Mouse (Mus musculus): ENCODE measurements around the gene Mlph. TPM values are rescaled to one million over a fixed set of nuclear protein-coding genes. Genes with fewer than 3 reads are reported as not detected.

Mlph gene
- polyA plus RNA-seq, 1 experiment from 2014 or later: 0.06 TPM

DNA sequence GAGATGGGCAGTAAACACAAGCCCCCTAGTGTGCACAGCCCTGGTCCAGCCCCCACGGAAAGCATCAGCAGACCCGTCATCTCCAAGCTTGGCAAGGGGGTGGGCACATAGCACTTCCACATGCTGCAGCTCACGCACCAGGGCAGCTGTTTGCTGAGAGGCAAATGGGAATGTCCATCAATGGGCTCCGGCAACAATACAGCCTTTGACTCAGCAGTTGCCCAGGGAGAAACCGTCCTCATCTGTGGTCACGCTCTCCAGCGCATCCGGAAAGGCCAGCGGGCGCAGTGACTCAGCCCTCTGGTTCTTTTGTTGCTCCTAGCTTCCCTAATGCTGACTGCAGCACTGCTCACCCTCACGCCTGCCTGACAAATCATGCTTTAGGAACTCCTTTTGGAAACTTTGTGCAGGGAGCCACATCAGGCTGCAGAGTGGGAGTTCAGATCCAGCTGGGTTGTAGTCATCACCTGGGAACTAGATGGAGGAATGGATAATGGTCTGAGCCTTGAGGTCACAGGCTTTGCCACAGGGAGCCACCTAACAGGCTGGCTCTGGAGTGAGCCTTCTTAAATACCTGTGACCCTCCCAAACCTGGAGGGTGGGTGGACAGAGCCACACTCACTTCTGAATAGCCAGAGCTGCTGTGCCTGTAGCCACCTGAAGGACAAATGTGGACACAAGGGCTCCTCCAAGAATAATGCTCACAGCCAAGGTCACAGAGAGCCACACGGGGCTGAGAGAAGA lies 60.2 kb downstream of the Mlph start:
- Histone ChIP-seq H3K4me1 (peaks cover 51% of the 10 kb centered on the region), H3K9me3 (no peaks in the 10 kb centered on the region), H3K27ac (replicated peaks) (peak overlapping the region; percentile 63; the same call in 1 of the 2 replicates), H3K27me3 (replicated peaks; ENCODE audit: low read depth, poor library complexity, severe bottlenecking) (peaks cover 14% of the 10 kb centered on the region), H3K4me3 (0 out of 2 replicates have a peak overlapping the region, but pooled peaks have one; percentile 17), H3K36me3 (replicated peaks) (no peaks in the 10 kb centered on the region)
- WGBS: 16% methylated on average over 12 of the region's 12 CpGs
- DNase-seq (ENCODE audit: low spot score): peak; percentile 74

- Histone ChIP-seq H3K27ac (replicated peaks) (no peak overlapping the region), H3K4me1 (peaks cover 47% of the 10 kb centered on the region), H3K4me3 (no peak overlapping the region), H3K9me3 (no peaks in the 10 kb centered on the region), H3K27me3 (replicated peaks; ENCODE audit: low read depth, poor library complexity, severe bottlenecking) (peaks cover 14% of the 10 kb centered on the region), H3K36me3 (replicated peaks) (no peaks in the 10 kb centered on the region)
- 87% methylated on average over 4 of the region's 4 CpGs for WGBS
- no peak for DNase-seq (ENCODE audit: low spot score)
Observed at GRCm38 (mm10) chr1:90975960-90976359, 61.1 kb downstream of the Mlph start.

DNA sequence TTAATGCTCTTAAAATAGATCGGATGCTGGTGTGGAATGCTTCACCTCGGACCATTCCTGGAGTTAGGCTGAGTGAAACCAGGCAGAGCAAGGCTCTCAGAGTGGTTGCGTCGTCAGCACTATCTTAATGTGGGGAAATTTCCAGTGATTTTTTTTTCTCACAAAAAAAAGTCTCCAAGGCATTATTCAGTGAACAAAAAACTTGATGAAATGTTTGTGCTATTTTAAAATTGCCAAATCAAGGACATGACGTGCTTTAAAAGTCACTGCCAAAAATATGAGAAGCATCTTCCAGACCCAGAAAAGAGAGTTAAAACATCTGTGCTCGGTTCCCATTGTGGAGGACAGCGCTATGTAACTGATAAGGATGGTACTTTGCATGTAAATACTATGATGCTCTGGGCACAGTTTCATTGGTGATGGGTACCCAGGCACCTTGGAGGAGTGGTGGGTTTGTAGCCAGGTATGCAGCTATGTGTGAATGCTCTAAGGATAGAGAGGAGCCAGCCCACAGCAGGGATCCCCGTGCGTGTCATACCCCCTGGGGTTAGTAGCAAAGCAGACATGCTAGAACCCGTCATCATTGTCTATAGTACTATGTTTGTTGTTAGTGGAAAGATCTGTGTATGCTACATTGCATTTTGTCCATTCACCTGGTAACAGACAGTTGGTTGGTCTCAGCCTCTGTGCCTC lies 65.9 kb downstream of the Mlph start:
- Histone ChIP-seq H3K4me3 (no peak overlapping the region), H3K27ac (replicated peaks) (no peak overlapping the region), H3K27me3 (replicated peaks; ENCODE audit: low read depth, poor library complexity, severe bottlenecking) (no peaks in the 10 kb centered on the region), H3K36me3 (replicated peaks) (no peaks in the 10 kb centered on the region), H3K4me1 (peaks cover 2% of the 10 kb centered on the region; the same call in 1 of the 2 replicates), H3K9me3 (0 out of 2 replicates have a peak, but pooled peaks cover 4% of the 10 kb centered on the region)
- WGBS: 82% methylated on average over 10 of the region's 10 CpGs
- DNase-seq (ENCODE audit: low spot score): no peak

- WGBS: 78% methylated on average over 3 of the region's 3 CpGs
- no peak overlapping the region for H3K27ac ChIP-seq (replicated peaks)
- no peak for DNase-seq (ENCODE audit: low spot score)
- 0 out of 2 replicates have a peak, but pooled peaks cover 4% of the 10 kb centered on the region for H3K9me3 ChIP-seq
- H3K27me3 ChIP-seq (replicated peaks; ENCODE audit: low read depth, poor library complexity, severe bottlenecking): no peaks in the 10 kb centered on the region
- no peaks in the 10 kb centered on the region for H3K36me3 ChIP-seq (replicated peaks)
- H3K4me1 ChIP-seq: no peaks in the 10 kb centered on the region
- no peak overlapping the region for H3K4me3 ChIP-seq
Observed at GRCm38 (mm10) chr1:90981346-90981745, 66.5 kb downstream of the Mlph start.

DNA sequence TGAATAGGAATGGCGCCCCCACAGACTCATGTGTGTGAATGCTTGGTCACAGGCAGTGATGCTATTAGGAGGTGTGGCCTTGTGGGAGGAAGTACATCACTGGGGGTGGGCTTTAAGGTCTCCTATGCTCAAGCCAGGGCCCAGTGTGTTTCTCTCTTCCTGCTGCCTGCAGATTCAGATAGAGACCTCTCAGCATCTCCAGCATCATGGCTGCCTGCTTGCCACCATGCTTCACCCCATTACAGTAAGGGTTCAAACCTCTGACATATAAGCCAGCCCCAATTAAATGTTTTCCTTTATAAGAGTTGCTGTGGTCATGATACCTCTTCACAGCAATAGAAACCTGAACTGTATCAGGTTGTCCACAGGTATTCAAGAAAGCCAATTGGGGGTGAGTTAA lies 81.0 kb downstream of the Mlph start:
- no peak for DNase-seq (ENCODE audit: low spot score)
- H3K4me1 ChIP-seq: peaks cover 28% of the 10 kb centered on the region
- H3K4me3 ChIP-seq: no peak overlapping the region
- H3K36me3 ChIP-seq (replicated peaks): no peaks in the 10 kb centered on the region
- H3K9me3 ChIP-seq: peaks cover 4% of the 10 kb centered on the region
- no peak overlapping the region for H3K27ac ChIP-seq (replicated peaks)
- peaks cover 22% of the 10 kb centered on the region for H3K27me3 ChIP-seq (replicated peaks; ENCODE audit: low read depth, poor library complexity, severe bottlenecking)
- 91% methylated on average over 1 of the region's 1 CpGs for WGBS

GRCm38 (mm10) chr1:90997136-90997535 lies 82.3 kb downstream of the Mlph start:
- Histone ChIP-seq H3K9me3 (peaks cover 4% of the 10 kb centered on the region), H3K27ac (replicated peaks) (no peak overlapping the region), H3K4me1 (peaks cover 34% of the 10 kb centered on the region), H3K27me3 (replicated peaks; ENCODE audit: low read depth, poor library complexity, severe bottlenecking) (peaks cover 22% of the 10 kb centered on the region), H3K36me3 (replicated peaks) (peaks cover 1% of the 10 kb centered on the region; the same call in 1 of the 2 replicates), H3K4me3 (no peak overlapping the region)
- WGBS: 67% methylated on average over 4 of the region's 4 CpGs
- DNase-seq (ENCODE audit: low spot score): no peak

- peaks cover 4% of the 10 kb centered on the region for H3K9me3 ChIP-seq
- peaks cover 34% of the 10 kb centered on the region for H3K4me1 ChIP-seq
- H3K27me3 ChIP-seq (replicated peaks; ENCODE audit: low read depth, poor library complexity, severe bottlenecking): peaks cover 22% of the 10 kb centered on the region
- no peak for DNase-seq (ENCODE audit: low spot score)
- H3K4me3 ChIP-seq: peak overlapping the region; percentile 70
- H3K36me3 ChIP-seq (replicated peaks): peaks cover 3% of the 10 kb centered on the region; the same call in 1 of the 2 replicates
- no peak overlapping the region for H3K27ac ChIP-seq (replicated peaks)
- WGBS: 86% methylated on average over 5 of the region's 5 CpGs
Observed at GRCm38 (mm10) chr1:90997641-90998040, 82.8 kb downstream of the Mlph start.

DNA sequence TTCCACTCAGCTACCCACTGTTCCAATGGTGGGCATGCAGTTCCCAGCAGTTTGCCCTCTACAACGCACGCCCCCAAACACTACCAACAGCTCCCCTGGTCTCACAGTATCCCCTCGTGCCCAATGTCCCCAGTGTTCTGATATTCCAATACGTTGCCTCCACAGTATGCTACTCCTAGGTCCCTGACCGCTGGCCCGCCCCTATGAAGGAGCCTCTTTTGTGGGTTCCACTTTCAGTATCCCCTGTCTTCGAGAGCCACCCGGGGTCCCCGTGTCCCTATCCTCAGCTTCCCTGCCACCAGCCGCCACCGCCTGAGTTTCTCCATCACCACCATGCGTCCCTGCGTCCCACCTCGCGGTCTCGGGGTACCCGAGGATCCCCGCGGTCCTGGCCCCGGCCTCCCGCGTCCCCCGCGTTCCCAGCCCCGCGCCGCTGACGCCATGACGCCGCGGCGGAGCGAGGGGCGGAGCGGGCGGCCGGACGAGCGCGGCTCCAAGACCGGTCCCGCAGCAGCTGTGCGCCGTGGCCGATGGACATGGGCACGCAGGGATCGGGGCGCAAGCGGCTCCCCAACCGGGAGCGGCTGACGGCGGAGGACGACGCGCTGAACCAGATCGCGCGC lies 83.5 kb downstream of the Mlph start, which contains the start of gene Lrrfip1:
Lrrfip1 (plus strand) TSS at position 470 of the 623 bp plus-strand sequence.
- Histone ChIP-seq H3K27ac (replicated peaks) (peak within 1 kb of the TSS; percentile 88), H3K4me1 (peaks cover 34% of the 10 kb centered on the region), H3K4me3 (peak within 1 kb of the TSS; percentile 70), H3K36me3 (replicated peaks) (peaks cover 3% of the 10 kb centered on the region; the same call in 1 of the 2 replicates), H3K27me3 (replicated peaks; ENCODE audit: low read depth, poor library complexity, severe bottlenecking) (peaks cover 22% of the 10 kb centered on the region), H3K9me3 (peaks cover 4% of the 10 kb centered on the region)
- WGBS: 2% methylated on average over 59 of the region's 59 CpGs
- DNase-seq (ENCODE audit: low spot score): peak; percentile 78

- H3K4me3 ChIP-seq: peak overlapping the region; percentile 70
- H3K27ac ChIP-seq (replicated peaks): peak overlapping the region; percentile 88
- peaks cover 22% of the 10 kb centered on the region for H3K27me3 ChIP-seq (replicated peaks; ENCODE audit: low read depth, poor library complexity, severe bottlenecking)
- peaks cover 3% of the 10 kb centered on the region; the same call in 1 of the 2 replicates for H3K36me3 ChIP-seq (replicated peaks)
- H3K9me3 ChIP-seq: peaks cover 4% of the 10 kb centered on the region
- H3K4me1 ChIP-seq: peaks cover 34% of the 10 kb centered on the region
- 4% methylated on average over 41 of the region's 41 CpGs for WGBS
- peak; percentile 60 for DNase-seq (ENCODE audit: low spot score)
Observed at GRCm38 (mm10) chr1:90998891-90999611, 84.2 kb downstream of the Mlph start.

GRCm38 (mm10) chr1:90999911-91000601 lies 85.2 kb downstream of the Mlph start:
- Histone ChIP-seq H3K4me3 (peak overlapping the region; percentile 70), H3K4me1 (peaks cover 34% of the 10 kb centered on the region), H3K9me3 (peaks cover 4% of the 10 kb centered on the region), H3K27ac (replicated peaks) (no peak overlapping the region; the same call in 1 of the 2 replicates), H3K27me3 (replicated peaks; ENCODE audit: low read depth, poor library complexity, severe bottlenecking) (peaks cover 22% of the 10 kb centered on the region), H3K36me3 (replicated peaks) (peaks cover 3% of the 10 kb centered on the region; the same call in 1 of the 2 replicates)
- 78% methylated on average over 10 of the region's 10 CpGs for WGBS
- no peak for DNase-seq (ENCODE audit: low spot score)

All from embryonic facial prominence, embryonic 10.5 days (tissue).